Mouse (Mus musculus) lung, postnatal 0 days (tissue): Measurements from ENCODE around the gene Polr3gl.

Experiments
- CTCF ChIP-seq: IDR thresholded peaks from 2 replicates; pipeline ENCODE4 v1.5.1; 2016; ENCODE audit warnings: antibody characterized with exemption, mild to moderate bottlenecking
- EP300 ChIP-seq: IDR thresholded peaks from 2 replicates; pipeline ENCODE4 v1.6.1; 2016; ENCODE audit warnings: antibody characterized with exemption, mild to moderate bottlenecking, control low read depth

GRCm38 (mm10) chr3:96540740-96541139 is 53.2 kb downstream of the Polr3gl start:
- no peak for TF ChIP-seq CTCF
- TF ChIP-seq EP300: no peak
